Mouse (Mus musculus) hindbrain, embryonic 14.5 days (tissue): ENCODE measurements at regions not wholly inside any gene's neighbourhood (a gene's known extent, or its start where the extent isn't known, plus 50 kb on each side); places are given as distances from the start of the nearest gene placed in this dataset.
"Not testable (repeated sequence)": the region's sequence is repeated elsewhere in the genome, so short reads cannot be mapped to it uniquely, and the experiment has no call there.

Source experiments
- ATAC-seq: fragments of 200-750 bp; cut with Nextera tagmentation; 2 replicates; pipeline ENCODE4 v1.8.0; 2017; ENCODE audit warnings: moderate number of reproducible peaks, mild to moderate bottlenecking, moderate TSS enrichment, moderate library complexity; ENCODE audit not compliant: low FRiP score
- DNase-seq: peaks from one replicate; pipeline ENCODE4 v3.0.0-alpha.2; 2015; ENCODE audit warnings: low spot score
- H3K27ac ChIP-seq: fragments of 300-500 bp; sonication (generic); 2 replicates; pipeline ENCODE4 v1.5.1; 2014; ENCODE audit warnings: mild to moderate bottlenecking, moderate library complexity
- H3K27me3 ChIP-seq: fragments of 300-500 bp; sonication (generic); 2 replicates; pipeline ENCODE4 v1.6.1; 2014; ENCODE audit warnings: mild to moderate bottlenecking, low read length, mixed read lengths; ENCODE audit not compliant: control insufficient read depth, insufficient read depth
- H3K36me3 ChIP-seq: fragments of 300-500 bp; sonication (generic); replicated peaks from 2 replicates; pipeline ENCODE4 v1.6.1; 2014; ENCODE audit not compliant: control insufficient read depth, insufficient read depth
- H3K4me1 ChIP-seq: fragments of 300-500 bp; sonication (generic); replicated peaks from 2 replicates; pipeline ENCODE4 v1.6.1; 2014; ENCODE audit warnings: antibody characterized with exemption, low read length, mixed read lengths; ENCODE audit not compliant: control insufficient read depth, insufficient read depth
- H3K4me2 ChIP-seq: fragments of 300-500 bp; sonication (generic); replicated peaks from 2 replicates; pipeline ENCODE4 v1.6.1; 2014; ENCODE audit warnings: mild to moderate bottlenecking, moderate library complexity
- H3K4me3 ChIP-seq: fragments of 300-500 bp; sonication (generic); replicated peaks from 2 replicates; pipeline ENCODE4 v1.5.1; 2014; ENCODE audit warnings: mild to moderate bottlenecking, low read length
- H3K9ac ChIP-seq: fragments of 300-500 bp; sonication (generic); 2 replicates; pipeline ENCODE4 v1.6.1; 2014
- H3K9me3 ChIP-seq: fragments of 300-500 bp; sonication (generic); 2 replicates; pipeline ENCODE4 v1.6.1; 2016; ENCODE audit warnings: low read length; ENCODE audit not compliant: control insufficient read depth
- WGBS: fragments of 180-500 bp; shearing (Covaris S2); extraction: QIAGEN DNeasy Blood & Tissue Kit; methylation state at CpG from one replicate; pipeline ENCODE4 v1.1.7; 2014; 5-methylcytosine and 5-hydroxymethylcytosine counted together

- Histone ChIP-seq H3K9ac (no peak overlapping the region), H3K27me3 (no peaks in the 10 kb centered on the region), H3K36me3 (no peaks in the 10 kb centered on the region), H3K4me2 (no peak overlapping the region), H3K4me1 (no peaks in the 10 kb centered on the region), H3K9me3 (no peaks in the 10 kb centered on the region), H3K27ac (no peak overlapping the region), H3K4me3 (no peak overlapping the region)
- 85% methylated on average over 3 of the region's 3 CpGs for WGBS
- DNase-seq (no peak), ATAC-seq (no peak)
Observed at GRCm38 (mm10) chr10:112614226-112614625, 314.6 kb downstream of the Atxn7l3b start.

- H3K36me3 ChIP-seq = no peaks in the 10 kb centered on the region
- DNase-seq (peak; percentile 44), ATAC-seq (no peak)
- H3K27ac ChIP-seq = no peak overlapping the region
- no peak overlapping the region for H3K4me2 ChIP-seq
- H3K9me3 ChIP-seq = no peaks in the 10 kb centered on the region
- no peak overlapping the region for H3K4me3 ChIP-seq
- no peaks in the 10 kb centered on the region for H3K4me1 ChIP-seq
- no peaks in the 10 kb centered on the region for H3K27me3 ChIP-seq
- WGBS = 59% methylated on average over 3 of the region's 3 CpGs
- H3K9ac ChIP-seq = no peak overlapping the region
Observed at GRCm38 (mm10) chr10:112619740-112620139, 309.1 kb downstream of the Atxn7l3b start.

- Histone ChIP-seq H3K9me3 (no peaks in the 10 kb centered on the region), H3K27me3 (no peaks in the 10 kb centered on the region), H3K27ac (no peak overlapping the region), H3K36me3 (no peaks in the 10 kb centered on the region), H3K4me3 (no peak overlapping the region), H3K4me1 (no peaks in the 10 kb centered on the region), H3K4me2 (no peak overlapping the region), H3K9ac (no peak overlapping the region)
- no peak for DNase-seq
- ATAC-seq = no peak
- WGBS = 77% methylated on average over 3 of the region's 3 CpGs
Observed at GRCm38 (mm10) chr10:112629752-112630151, 299.0 kb downstream of the Atxn7l3b start.

GRCm38 (mm10) chr10:112635199-112635598, 293.6 kb downstream of the Atxn7l3b start:
- H3K27ac ChIP-seq = no peak overlapping the region
- H3K9ac ChIP-seq = no peak overlapping the region
- H3K9me3 ChIP-seq = no peaks in the 10 kb centered on the region
- no peaks in the 10 kb centered on the region for H3K27me3 ChIP-seq
- H3K4me1 ChIP-seq = no peaks in the 10 kb centered on the region
- H3K36me3 ChIP-seq = no peaks in the 10 kb centered on the region
- H3K4me3 ChIP-seq = no peak overlapping the region
- H3K4me2 ChIP-seq = no peak overlapping the region
- ATAC-seq = no peak
- DNase-seq = no peak
- WGBS = 57% methylated on average over 1 of the region's 1 CpGs

- 88% methylated on average over 2 of the region's 2 CpGs for WGBS
- Histone ChIP-seq H3K4me3 (no peak overlapping the region), H3K27me3 (no peaks in the 10 kb centered on the region), H3K9me3 (no peaks in the 10 kb centered on the region), H3K4me1 (no peaks in the 10 kb centered on the region), H3K36me3 (no peaks in the 10 kb centered on the region), H3K9ac (no peak overlapping the region), H3K27ac (no peak overlapping the region), H3K4me2 (no peak overlapping the region)
- no peak for ATAC-seq
- no peak for DNase-seq
Observed at GRCm38 (mm10) chr10:112636574-112636973, 292.2 kb downstream of the Atxn7l3b start.

GRCm38 (mm10) chr10:112640551-112640950, 288.2 kb downstream of the Atxn7l3b start:
- H3K4me1 ChIP-seq, H3K4me3 ChIP-seq, H3K9me3 ChIP-seq, H3K36me3 ChIP-seq, H3K27ac ChIP-seq, ATAC-seq, H3K4me2 ChIP-seq, H3K9ac ChIP-seq, DNase-seq, H3K27me3 ChIP-seq: not testable (repeated sequence)
- 95% methylated on average over 1 of the region's 1 CpGs for WGBS

- no peak for DNase-seq
- no peaks in the 10 kb centered on the region for H3K36me3 ChIP-seq
Observed at GRCm38 (mm10) chr10:112648986-112649385, 279.8 kb downstream of the Atxn7l3b start.

More at GRCm38 (mm10) chr10:112648986-112649385, 279.8 kb downstream of the Atxn7l3b start:
- no peaks in the 10 kb centered on the region for H3K4me1 ChIP-seq
- no peak for ATAC-seq
- H3K27ac ChIP-seq = no peak overlapping the region
- no peak overlapping the region for H3K4me3 ChIP-seq
- no peaks in the 10 kb centered on the region for H3K27me3 ChIP-seq
- H3K9ac ChIP-seq = no peak overlapping the region
- no peaks in the 10 kb centered on the region for H3K9me3 ChIP-seq
- no peak overlapping the region for H3K4me2 ChIP-seq
- WGBS = 87% methylated on average over 3 of the region's 3 CpGs
